Mouse (Mus musculus): ENCODE data around the gene Idua. TPM values are rescaled to one million over a fixed set of nuclear protein-coding genes. Genes with fewer than 3 reads are reported as not detected.

The Idua gene
- polyA plus RNA-seq, 1 experiment from 2014 or later: 5.7 TPM

DNA sequence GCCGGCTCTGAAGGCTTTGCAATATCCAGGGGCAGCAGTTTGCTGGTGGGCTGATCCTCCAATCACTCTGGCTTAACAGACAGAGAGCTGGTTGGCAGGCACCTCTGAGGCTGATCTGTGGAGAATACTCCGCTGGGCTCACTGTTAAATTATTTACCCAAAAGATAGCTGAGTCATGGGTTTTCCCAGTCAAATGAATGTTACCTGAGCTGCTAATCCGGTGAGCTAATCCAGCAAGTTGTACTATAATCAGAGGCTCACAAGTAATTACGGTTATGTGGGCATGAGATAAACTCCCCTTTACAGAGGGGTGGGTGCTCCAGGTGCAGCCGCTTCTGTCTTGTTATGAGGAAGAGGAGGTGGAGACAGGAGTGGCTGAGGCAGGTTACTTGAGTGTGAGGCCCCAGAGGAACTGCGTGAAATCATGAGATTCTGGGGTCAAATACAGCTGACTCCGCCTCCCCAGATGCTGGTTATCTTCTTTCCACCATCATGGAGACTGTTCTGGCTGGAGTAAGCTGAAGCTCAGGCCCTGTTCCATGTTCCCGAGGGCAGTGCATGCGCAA lies 15.2 kb downstream of the Idua start, which contains the start of gene Slc26a1:
Gene Slc26a1, minus strand, starts transcription at position 319 of the 566 bp plus-strand sequence.
- no peak for ATAC-seq

GRCm38 (mm10) chr5:108676772-108677498 lies 16.8 kb downstream of the Idua start:
- Histone ChIP-seq H3K4me3 (ENCODE audit: low read depth, low read length) (peak overlapping the region; percentile 28), H3K36me3 (ENCODE audit: control insufficient read depth, insufficient read depth, low read length) (peaks cover 4% of the 10 kb centered on the region; the same call in 1 of the 2 replicates), H3K4me2 (ENCODE audit: low read length) (peak overlapping the region; percentile 56), H3K27ac (ENCODE audit: low read depth, low read length) (peak overlapping the region; percentile 92), H3K27me3 (replicated peaks; ENCODE audit: control insufficient read depth, insufficient read depth, low read length) (no peaks in the 10 kb centered on the region), H3K4me1 (ENCODE audit: control insufficient read depth, insufficient read depth, low read length) (peaks cover 10% of the 10 kb centered on the region), H3K9me3 (replicated peaks; ENCODE audit: control insufficient read depth, low read length) (no peaks in the 10 kb centered on the region), H3K9ac (ENCODE audit: low read length) (peak overlapping the region; percentile 60)
- ATAC-seq (peak; percentile 56; the same call in 1 of the 2 replicates), DNase-seq (ENCODE audit: low spot score) (no peak)
- 9% methylated on average over 5 of the region's 5 CpGs for WGBS

More for the DNA sequence above, 15.2 kb downstream of the Idua start, which contains the start of gene Slc26a1:
- WGBS: 82% methylated on average over 9 of the region's 9 CpGs
- H3K4me1 ChIP-seq (ENCODE audit: control insufficient read depth, insufficient read depth, low read length): peaks cover 10% of the 10 kb centered on the region
- peaks cover 4% of the 10 kb centered on the region; the same call in 1 of the 2 replicates for H3K36me3 ChIP-seq (ENCODE audit: control insufficient read depth, insufficient read depth, low read length)
- H3K9ac ChIP-seq (ENCODE audit: low read length): no peak within 1 kb of the TSS
- no peak within 1 kb of the TSS for H3K27ac ChIP-seq (ENCODE audit: low read depth, low read length)
- H3K27me3 ChIP-seq (replicated peaks; ENCODE audit: control insufficient read depth, insufficient read depth, low read length): no peaks in the 10 kb centered on the region
- H3K4me3 ChIP-seq (ENCODE audit: low read depth, low read length): no peak within 1 kb of the TSS
- no peak for DNase-seq (ENCODE audit: low spot score)
- H3K4me2 ChIP-seq (ENCODE audit: low read length): no peak within 1 kb of the TSS
- no peaks in the 10 kb centered on the region for H3K9me3 ChIP-seq (replicated peaks; ENCODE audit: control insufficient read depth, low read length)

DNA sequence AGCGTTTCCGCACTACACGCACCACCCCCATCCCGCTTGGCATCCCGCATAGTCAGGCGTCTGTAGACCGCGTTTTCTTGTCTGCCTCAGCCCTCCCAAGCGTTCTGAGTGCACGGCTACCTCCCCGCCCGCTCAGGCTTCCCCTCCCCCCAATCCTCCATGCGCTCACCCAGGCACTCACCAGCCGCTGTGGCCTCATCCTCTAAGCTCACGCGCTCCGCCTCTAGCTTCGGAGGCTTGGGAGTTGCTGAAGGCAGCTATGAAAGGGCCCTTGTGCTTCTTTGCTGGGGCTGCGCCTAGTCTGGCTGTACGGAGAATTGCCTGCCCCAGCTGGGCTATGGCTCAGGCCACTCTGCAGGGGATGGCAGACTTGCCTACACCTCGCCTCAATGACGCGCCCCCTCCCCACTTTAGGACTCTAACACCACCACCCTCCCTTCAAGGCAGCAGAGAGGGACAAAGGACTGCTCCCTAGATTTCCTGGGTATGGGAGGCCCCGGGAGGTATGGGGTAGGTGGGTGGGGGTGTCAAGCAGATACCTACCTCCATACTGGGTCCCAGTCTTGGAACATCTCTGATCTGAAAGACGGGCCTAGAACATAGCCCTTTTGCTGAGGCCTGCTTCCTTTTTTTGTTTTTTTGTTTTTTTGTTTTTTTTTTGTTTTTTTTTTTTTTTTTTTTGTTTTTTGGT lies 17.6 kb downstream of the Idua start:
- no peaks in the 10 kb centered on the region for H3K9me3 ChIP-seq (replicated peaks; ENCODE audit: control insufficient read depth, low read length)
- peak; percentile 91 for DNase-seq (ENCODE audit: low spot score)
- peak; percentile 93 for ATAC-seq
- 2% methylated on average over 25 of the region's 25 CpGs for WGBS
- peak overlapping the region; percentile 28 for H3K4me3 ChIP-seq (ENCODE audit: low read depth, low read length)
- H3K9ac ChIP-seq (ENCODE audit: low read length): peak overlapping the region; percentile 60
- peaks cover 10% of the 10 kb centered on the region for H3K4me1 ChIP-seq (ENCODE audit: control insufficient read depth, insufficient read depth, low read length)
- H3K27ac ChIP-seq (ENCODE audit: low read depth, low read length): peak overlapping the region; percentile 92
- H3K27me3 ChIP-seq (replicated peaks; ENCODE audit: control insufficient read depth, insufficient read depth, low read length): no peaks in the 10 kb centered on the region
- H3K4me2 ChIP-seq (ENCODE audit: low read length): peak overlapping the region; percentile 56
- peaks cover 4% of the 10 kb centered on the region; the same call in 1 of the 2 replicates for H3K36me3 ChIP-seq (ENCODE audit: control insufficient read depth, insufficient read depth, low read length)

GRCm38 (mm10) chr5:108678296-108678854 lies 18.2 kb downstream of the Idua start:
- H3K9ac ChIP-seq (ENCODE audit: low read length): no peak overlapping the region
- no peak overlapping the region for H3K4me3 ChIP-seq (ENCODE audit: low read depth, low read length)
- no peaks in the 10 kb centered on the region for H3K9me3 ChIP-seq (replicated peaks; ENCODE audit: control insufficient read depth, low read length)
- no peak overlapping the region for H3K4me2 ChIP-seq (ENCODE audit: low read length)
- ATAC-seq: no peak
- WGBS: 84% methylated on average over 6 of the region's 6 CpGs
- H3K36me3 ChIP-seq (ENCODE audit: control insufficient read depth, insufficient read depth, low read length): peaks cover 4% of the 10 kb centered on the region; the same call in 1 of the 2 replicates
- H3K27me3 ChIP-seq (replicated peaks; ENCODE audit: control insufficient read depth, insufficient read depth, low read length): no peaks in the 10 kb centered on the region
- 0 out of 2 replicates have a peak overlapping the region, but pooled peaks have one; percentile 92 for H3K27ac ChIP-seq (ENCODE audit: low read depth, low read length)
- peaks cover 10% of the 10 kb centered on the region for H3K4me1 ChIP-seq (ENCODE audit: control insufficient read depth, insufficient read depth, low read length)
- no peak for DNase-seq (ENCODE audit: low spot score)

DNA sequence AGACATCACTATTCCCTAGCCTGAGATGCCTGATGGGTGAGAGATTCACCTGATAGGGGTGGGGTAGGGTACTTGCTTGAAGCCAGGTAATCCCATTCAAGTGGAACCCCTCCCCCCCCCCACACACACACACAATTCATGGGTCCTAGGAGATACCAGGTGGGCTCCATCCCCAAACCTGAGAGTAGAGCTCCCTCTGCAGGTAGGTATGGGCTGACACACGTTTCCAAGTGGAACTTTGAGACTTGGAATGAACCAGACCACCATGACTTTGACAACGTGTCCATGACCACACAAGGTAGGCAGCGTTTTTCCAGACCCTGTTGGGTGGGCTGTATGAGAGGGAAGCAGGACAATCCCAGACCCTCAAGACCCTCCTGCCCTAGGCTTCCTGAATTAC lies 19.8 kb downstream of the Idua start:
- WGBS: 58% methylated on average over 3 of the region's 3 CpGs
- no peaks in the 10 kb centered on the region for H3K36me3 ChIP-seq (ENCODE audit: control insufficient read depth, insufficient read depth, low read length)
- H3K4me1 ChIP-seq (ENCODE audit: control insufficient read depth, insufficient read depth, low read length): peaks cover 10% of the 10 kb centered on the region
- H3K4me3 ChIP-seq (ENCODE audit: low read depth, low read length): no peak overlapping the region
- no peaks in the 10 kb centered on the region for H3K27me3 ChIP-seq (replicated peaks; ENCODE audit: control insufficient read depth, insufficient read depth, low read length)
- H3K27ac ChIP-seq (ENCODE audit: low read depth, low read length): no peak overlapping the region
- no peak overlapping the region for H3K9ac ChIP-seq (ENCODE audit: low read length)
- no peak overlapping the region for H3K4me2 ChIP-seq (ENCODE audit: low read length)
- no peak for DNase-seq (ENCODE audit: low spot score)
- H3K9me3 ChIP-seq (replicated peaks; ENCODE audit: control insufficient read depth, low read length): no peaks in the 10 kb centered on the region
- no peak for ATAC-seq

DNA sequence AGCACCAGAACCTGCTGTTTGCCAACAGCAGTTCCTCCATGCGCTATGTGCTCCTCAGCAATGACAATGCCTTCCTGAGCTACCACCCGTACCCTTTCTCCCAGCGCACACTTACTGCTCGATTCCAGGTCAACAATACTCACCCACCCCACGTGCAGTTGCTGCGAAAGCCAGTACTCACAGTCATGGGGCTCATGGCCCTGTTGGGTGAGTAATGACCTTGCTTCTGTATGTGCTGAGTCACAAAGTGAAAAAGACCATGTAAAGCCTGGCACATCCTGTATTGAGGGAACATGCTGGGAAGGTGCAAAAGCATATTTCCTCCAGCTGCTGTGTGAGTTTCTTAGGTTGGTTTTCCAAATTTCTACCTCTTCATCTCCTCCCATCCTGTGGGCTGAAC lies 20.7 kb downstream of the Idua start:
- no peak overlapping the region for H3K27ac ChIP-seq (ENCODE audit: low read depth, low read length)
- ATAC-seq (no peak), DNase-seq (ENCODE audit: low spot score) (no peak)
- no peak overlapping the region for H3K9ac ChIP-seq (ENCODE audit: low read length)
- WGBS: 89% methylated on average over 6 of the region's 6 CpGs
- H3K4me3 ChIP-seq (ENCODE audit: low read depth, low read length): no peak overlapping the region
- no peaks in the 10 kb centered on the region for H3K27me3 ChIP-seq (replicated peaks; ENCODE audit: control insufficient read depth, insufficient read depth, low read length)
- no peak overlapping the region for H3K4me2 ChIP-seq (ENCODE audit: low read length)
- H3K4me1 ChIP-seq (ENCODE audit: control insufficient read depth, insufficient read depth, low read length): peaks cover 10% of the 10 kb centered on the region
- no peaks in the 10 kb centered on the region for H3K9me3 ChIP-seq (replicated peaks; ENCODE audit: control insufficient read depth, low read length)
- H3K36me3 ChIP-seq (ENCODE audit: control insufficient read depth, insufficient read depth, low read length): no peaks in the 10 kb centered on the region

DNA sequence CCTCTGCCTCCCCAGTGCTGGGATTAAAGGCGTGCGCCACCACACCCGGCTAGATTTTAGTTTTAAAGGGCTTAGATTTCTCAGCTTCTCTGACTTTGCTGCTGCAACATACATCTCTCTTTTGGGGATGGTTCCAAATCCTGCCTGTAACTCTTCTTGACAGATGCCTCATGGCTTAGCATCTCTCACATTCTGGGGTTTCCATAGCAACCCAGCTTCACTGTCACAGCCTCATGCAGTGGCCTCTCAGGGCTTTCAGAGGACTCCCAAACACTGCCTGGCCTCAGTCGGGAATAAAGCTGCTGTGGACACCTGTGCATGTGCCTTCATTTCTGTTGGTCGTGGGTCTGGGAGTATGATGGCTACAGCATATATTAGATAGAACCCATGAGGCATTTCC lies 29.0 kb downstream of the Idua start:
- peaks cover 4% of the 10 kb centered on the region for H3K27me3 ChIP-seq (replicated peaks; ENCODE audit: control insufficient read depth, insufficient read depth, low read length)
- DNase-seq (ENCODE audit: low spot score) (peak; percentile 71), ATAC-seq (no peak)
- no peaks in the 10 kb centered on the region for H3K9me3 ChIP-seq (replicated peaks; ENCODE audit: control insufficient read depth, low read length)
- H3K4me3 ChIP-seq (ENCODE audit: low read depth, low read length): no peak overlapping the region
- WGBS: 65% methylated on average over 5 of the region's 5 CpGs
- no peaks in the 10 kb centered on the region for H3K36me3 ChIP-seq (ENCODE audit: control insufficient read depth, insufficient read depth, low read length)
- H3K4me1 ChIP-seq (ENCODE audit: control insufficient read depth, insufficient read depth, low read length): peaks cover 3% of the 10 kb centered on the region; the same call in 1 of the 2 replicates
- H3K9ac ChIP-seq (ENCODE audit: low read length): no peak overlapping the region
- H3K4me2 ChIP-seq (ENCODE audit: low read length): no peak overlapping the region
- H3K27ac ChIP-seq (ENCODE audit: low read depth, low read length): no peak overlapping the region

DNA sequence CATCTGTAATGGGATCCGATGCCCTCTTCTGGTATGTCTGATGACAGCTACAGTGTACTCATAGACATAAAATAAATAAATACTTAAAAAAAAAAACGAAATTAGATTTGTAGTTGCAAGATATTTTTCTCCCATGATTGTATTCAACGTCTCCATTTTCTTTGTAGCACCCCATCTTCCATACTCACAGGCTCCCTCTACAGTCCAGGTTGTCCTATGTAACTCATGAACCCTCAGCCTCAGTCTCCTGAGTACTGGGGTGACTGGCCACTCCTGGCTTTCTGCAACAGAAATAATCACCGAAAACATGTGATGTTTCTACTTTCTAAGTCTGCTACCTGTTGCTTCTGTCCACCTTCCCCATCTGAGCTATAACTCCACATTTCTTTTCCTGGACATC lies 31.0 kb downstream of the Idua start:
- Histone ChIP-seq H3K9me3 (replicated peaks; ENCODE audit: control insufficient read depth, low read length) (no peaks in the 10 kb centered on the region), H3K36me3 (ENCODE audit: control insufficient read depth, insufficient read depth, low read length) (no peaks in the 10 kb centered on the region), H3K27ac (ENCODE audit: low read depth, low read length) (no peak overlapping the region), H3K27me3 (replicated peaks; ENCODE audit: control insufficient read depth, insufficient read depth, low read length) (peaks cover 4% of the 10 kb centered on the region), H3K4me3 (ENCODE audit: low read depth, low read length) (no peak overlapping the region), H3K9ac (ENCODE audit: low read length) (no peak overlapping the region), H3K4me2 (ENCODE audit: low read length) (no peak overlapping the region), H3K4me1 (ENCODE audit: control insufficient read depth, insufficient read depth, low read length) (peaks cover 5% of the 10 kb centered on the region; the same call in 1 of the 2 replicates)
- ATAC-seq (no peak), DNase-seq (ENCODE audit: low spot score) (no peak)
- WGBS: 81% methylated on average over 4 of the region's 4 CpGs

All from forebrain, embryonic 14.5 days (tissue).